Mouse (Mus musculus): ENCODE results near the gene Hmga1. TPM values are rescaled to one million over a fixed set of nuclear protein-coding genes. Genes with fewer than 3 reads are reported as not detected.

Gene Hmga1
- total RNA-seq (2015), result 405 and 414 TPM in 2 replicates
- 220 and 239 TPM in 2 replicates for total RNA-seq (2017)

DNA sequence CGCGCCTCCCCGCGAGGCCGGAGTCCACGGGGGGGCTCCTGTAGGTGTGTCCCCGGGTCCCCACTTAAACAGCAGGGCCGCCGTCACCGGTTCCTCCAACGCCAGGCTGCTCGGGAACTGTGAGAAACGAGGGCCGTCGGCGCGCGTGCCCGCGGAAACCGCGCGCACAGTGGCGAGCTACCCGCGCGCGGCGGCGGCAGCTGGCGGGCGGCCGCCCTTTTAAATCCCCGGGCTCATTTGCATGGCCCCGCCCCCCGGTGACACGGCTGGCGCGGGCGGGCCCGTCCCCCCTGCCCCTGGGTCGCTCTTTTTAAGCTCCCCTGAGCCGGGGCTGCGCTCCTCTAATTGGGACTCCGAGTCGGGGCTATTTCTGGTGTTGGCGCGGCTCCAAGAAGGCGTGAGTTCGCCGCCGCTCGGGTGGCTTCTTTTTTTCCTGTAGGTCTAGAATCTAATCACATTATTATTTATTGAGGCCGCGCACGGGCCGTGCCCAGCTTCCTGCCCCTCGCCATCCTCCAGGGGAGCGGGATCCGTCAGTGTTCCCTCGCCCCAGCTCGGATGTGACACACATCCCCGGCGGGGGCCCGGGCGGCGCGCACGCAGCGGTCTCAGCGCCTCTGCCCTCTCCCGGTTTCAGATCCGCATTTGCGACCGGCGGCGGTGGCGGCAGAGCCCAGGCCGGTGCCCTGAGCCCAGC lies at the start of gene Hmga1:
Gene Hmga1, plus strand, starts transcription at position 183 of the 697 bp plus-strand sequence.
- ATAC-seq (replicated peaks; ENCODE audit: poor library complexity), result peak; percentile 42

DNA sequence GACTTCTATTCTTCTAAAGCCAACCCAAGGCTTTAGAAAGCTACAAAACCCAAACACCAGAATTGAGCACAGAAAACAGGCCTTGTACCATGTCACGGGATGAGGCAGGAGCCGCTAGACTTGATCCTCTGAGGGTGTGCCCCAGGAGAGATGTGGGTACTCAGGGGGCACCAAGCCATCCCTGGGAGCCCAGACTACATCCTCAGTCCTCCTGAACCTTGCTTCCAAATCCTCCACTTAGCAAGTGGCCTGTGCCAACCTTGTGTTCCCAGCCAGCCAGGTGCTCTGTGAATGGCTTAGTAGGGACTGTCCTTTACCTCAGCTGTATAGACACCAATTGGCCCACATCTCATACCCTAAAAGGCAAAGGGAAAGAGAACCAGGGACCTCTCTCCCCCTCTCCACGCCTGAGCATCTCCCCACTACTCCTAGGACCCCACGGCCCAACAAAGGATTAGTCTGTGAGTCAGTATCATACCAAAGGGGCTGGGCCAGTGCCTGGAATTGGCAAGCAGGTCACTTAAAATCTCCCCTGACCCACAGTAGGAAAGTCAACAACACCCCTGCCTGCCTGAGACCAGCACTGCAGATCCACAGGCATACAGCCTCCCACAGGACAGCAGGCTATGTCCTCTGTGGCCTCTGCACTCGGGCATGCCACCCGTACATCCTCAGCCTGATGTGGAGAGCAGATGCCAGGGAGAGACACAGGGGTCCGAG lies 49.3 kb upstream of the Hmga1 start:
- no peak for ATAC-seq (replicated peaks; ENCODE audit: poor library complexity)

DNA sequence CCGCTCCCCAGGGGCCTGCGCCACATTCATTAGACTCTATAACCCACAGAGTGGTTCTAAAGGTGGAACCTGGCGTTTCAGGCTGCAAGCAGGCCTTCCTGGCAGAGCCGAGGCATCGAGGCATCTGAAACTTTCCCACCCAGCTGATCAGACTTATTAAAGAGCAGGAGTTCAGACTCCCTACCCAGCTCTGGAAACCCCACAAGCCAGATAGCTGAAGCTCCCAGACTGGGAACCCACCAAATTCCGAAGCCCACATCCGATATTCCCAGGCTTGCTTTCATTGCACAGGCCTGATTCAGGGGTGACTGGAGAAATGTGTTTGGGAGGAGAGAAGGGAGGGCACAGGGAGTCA lies 48.7 kb upstream of the Hmga1 start:
- ATAC-seq (replicated peaks; ENCODE audit: poor library complexity), result no peak

DNA sequence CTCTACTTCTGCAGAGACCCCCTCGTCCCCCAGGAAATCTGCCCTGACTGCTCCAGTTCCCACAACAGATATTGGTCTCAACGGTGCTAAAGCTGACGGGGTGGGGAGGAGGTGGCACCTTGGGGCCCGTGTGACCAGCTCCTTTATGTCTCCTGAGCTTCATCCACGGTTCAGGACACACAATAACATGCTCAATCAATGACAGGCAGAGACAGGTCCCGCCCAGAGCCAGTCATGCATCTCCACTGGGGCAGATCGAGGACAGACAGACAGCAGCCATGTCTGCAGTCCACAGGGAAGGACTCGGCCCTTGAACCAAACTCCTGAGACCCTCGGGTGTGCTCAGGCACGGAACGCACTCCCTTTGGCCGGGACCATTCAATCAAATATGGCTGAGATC lies 48.3 kb upstream of the Hmga1 start:
- no peak for ATAC-seq (replicated peaks; ENCODE audit: poor library complexity)

DNA sequence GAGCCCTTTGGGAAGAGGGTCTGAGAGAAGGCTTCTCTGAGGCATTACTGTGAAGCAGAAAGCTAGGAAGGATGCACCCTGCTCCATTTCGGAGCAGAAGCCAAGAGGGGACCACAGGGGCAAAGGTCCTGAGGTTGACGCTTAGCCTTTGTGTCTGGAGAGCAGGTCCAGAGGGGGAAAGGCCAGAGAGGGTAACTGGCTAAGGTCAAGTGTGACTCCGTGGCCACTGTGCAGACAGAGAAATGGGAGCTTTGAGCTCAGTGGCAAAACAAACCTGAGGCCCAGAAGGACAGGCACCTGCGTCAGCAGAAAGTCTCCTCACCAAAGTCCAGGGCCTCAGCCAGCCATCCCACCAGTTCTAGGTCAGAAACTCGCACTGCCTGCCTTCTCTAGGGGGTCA lies 47.8 kb upstream of the Hmga1 start:
- ATAC-seq (replicated peaks; ENCODE audit: poor library complexity), result no peak

DNA sequence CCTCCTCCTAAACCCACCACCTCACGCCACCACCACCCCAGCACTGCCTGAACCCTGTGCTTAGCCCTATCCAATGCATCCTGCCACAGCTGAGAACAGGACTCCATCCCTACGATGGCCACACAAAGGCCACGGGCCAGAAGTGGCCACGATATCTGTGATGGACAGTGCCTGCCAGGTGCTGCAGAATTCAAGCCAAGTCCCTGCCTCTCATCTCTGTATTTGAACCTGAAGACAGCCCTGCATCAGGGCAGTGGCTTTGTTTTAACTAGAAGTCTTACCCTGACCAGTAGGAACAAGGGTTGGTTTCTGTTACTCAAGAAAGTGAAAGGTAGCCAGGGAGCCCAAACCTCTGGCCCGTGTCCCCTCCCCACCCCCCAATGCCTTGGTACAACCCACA lies 47.2 kb upstream of the Hmga1 start:
- ATAC-seq (replicated peaks; ENCODE audit: poor library complexity), result no peak

DNA sequence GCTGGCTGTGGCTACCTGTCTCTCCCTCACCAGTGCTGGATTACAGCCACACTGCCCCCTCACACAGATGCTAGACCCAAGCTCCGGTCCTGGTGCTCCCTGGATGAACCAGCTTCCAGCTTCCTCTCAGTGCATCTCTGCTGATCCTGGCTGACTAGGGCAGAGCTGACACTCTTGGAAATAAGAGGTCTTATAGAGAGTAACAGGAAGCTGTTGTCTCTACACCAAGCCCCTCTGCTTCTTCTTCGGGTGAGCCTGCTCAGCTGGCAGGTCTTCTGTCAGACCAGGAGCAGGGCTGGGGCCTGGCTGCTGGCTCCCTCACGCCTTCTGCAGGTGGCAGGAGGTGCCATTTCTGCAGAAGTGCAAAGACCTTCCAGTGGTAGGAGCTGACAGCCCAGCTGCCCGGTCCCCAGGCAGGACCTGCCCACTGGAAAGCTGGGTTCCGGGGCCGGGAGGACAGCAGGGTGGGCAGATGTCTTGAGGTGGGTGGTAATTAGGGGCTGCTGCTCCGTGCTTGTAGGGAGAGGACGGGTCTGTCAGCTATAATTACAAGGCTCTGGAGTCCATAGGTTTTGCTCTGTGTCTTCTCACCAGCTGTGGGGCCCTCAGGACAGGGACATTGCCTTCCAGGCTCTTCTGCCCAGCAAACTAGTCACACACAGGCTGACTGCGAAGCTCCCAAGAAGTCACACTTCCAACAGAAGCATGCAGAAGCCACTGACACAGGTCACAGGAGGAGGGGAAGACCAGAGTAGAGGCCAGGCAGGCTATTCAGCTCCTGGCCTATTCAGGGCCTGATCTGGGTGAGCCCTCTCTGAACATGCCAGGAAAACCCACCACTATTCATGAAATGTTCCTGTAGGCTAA lies 45.8 kb upstream of the Hmga1 start:
- ATAC-seq (replicated peaks; ENCODE audit: poor library complexity), result no peak

DNA sequence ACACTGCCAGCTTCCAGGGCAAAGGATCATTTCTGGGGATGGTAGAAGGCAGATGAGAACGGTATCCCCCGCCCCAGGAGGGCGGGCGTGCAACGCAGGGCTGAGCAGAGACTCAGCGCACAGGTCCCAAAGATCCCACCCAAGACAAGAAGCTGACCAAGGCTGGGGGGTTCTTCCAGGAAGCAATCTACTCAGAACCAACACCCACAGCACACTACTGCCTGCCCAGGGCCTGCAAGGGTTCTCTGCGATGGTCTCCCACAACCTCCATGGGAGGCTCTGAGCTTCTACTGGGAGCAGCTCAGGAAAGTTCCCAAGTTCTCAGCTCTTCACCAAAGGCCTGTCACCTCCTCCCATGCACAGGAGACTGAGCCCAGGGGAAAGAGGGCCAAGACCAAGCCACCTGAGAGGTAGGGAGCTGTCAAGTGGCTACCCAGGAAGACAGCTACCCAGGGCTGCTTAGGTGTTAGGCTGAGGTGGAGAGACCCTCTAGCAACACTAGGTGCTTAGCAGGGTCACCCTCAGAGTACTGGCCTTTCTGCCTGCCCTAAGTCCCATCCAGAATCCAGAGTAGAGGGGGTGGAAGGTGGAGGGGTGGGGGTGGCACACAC lies 45.1 kb upstream of the Hmga1 start:
- ATAC-seq (replicated peaks; ENCODE audit: poor library complexity), result no peak

DNA sequence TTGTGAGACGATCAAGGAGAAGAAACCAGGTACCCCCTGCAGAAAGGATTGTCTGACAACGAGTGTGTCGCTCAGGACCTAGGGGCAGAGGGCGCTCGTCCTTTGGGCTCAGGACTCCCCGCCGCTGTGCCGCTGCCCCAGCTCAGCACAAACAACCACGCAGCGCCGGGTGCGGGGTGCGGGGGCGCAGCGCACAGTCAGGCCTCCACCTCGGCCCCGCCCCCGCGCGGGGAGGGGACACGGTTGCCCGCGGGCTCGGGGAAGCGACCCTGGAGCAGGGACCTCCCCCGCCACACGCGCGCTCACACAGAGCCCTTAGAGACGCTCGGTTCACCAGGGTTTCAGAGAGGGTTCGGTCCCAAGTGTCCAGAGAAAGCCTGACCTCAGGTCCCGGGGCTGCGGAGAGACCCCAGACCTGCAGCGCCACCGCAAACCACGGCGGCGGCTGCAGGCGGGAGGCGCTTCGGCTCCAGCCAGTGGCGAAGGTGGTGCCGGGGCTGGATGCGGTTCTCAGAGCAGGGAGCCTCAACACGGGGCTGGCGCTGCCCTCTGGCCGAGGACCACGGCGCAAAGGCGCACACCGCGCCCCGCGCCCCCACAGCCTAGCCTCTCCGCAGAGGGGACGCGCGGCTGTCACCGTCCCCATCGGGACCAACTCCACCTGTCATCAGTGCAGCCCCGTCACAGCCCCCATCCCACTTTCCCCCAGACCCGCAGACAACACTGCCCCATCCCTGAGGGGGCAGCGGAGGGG lies 44.3 kb upstream of the Hmga1 start:
- ATAC-seq (replicated peaks; ENCODE audit: poor library complexity), result no peak

DNA sequence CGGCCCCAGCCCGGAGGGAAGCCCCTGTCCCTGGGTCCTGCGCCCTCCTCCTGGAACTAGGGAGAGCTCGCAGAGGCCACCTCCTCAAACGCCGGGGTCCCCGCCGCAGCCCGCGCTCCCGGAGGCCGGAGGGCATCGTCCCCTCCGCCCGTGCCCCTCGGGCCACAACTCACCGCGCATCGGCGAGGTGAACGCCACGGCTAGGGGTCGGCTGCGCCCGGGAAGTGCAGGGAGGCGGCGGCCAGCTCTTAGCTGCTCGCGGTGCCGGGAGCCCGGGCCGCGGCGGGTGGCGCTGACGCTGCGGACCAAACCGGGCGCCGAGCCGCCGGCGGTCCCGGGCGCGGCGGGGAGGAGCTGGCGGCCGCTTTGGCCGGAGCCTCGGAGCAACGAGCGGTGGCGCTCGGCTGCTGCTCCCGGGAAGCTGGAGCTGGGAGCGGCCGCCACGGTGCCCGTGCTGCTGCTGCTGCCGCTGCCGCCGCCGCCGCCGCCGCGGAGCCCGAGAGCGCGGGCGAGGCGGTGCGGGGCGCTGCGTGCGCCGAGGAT lies 43.6 kb upstream of the Hmga1 start:
- no peak for ATAC-seq (replicated peaks; ENCODE audit: poor library complexity)

DNA sequence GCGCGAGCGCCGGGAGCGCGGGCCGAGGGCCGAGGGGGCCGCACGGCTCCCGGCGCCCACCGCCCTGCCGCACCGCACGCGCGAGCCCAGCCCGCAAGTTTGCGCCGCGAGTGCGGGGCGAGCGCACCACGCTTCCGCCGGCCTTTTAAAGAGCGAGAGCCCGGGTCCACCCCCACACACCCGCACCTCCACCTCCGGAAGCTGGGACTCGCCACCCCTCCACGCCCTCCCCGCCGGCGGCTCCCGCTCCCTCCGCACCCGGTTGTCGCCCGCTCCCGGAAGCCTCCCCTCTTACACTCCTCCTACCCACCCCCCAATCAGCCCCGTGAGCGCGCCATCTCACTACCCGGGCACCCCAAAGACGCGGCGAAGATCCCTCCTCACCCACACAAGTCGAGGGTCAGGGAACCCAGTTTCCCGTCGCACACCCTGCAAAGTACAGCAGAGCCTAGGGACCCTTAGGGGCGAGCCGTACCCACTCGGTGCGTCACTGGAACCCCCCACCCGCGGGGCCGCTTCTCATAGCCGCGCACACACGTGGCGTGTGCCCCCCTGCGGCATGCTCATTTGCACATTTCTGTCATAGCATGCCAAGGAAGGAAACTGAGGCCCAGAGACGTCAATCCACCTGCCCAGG lies 42.9 kb upstream of the Hmga1 start:
- ATAC-seq (replicated peaks; ENCODE audit: poor library complexity), result peak; percentile 20

DNA sequence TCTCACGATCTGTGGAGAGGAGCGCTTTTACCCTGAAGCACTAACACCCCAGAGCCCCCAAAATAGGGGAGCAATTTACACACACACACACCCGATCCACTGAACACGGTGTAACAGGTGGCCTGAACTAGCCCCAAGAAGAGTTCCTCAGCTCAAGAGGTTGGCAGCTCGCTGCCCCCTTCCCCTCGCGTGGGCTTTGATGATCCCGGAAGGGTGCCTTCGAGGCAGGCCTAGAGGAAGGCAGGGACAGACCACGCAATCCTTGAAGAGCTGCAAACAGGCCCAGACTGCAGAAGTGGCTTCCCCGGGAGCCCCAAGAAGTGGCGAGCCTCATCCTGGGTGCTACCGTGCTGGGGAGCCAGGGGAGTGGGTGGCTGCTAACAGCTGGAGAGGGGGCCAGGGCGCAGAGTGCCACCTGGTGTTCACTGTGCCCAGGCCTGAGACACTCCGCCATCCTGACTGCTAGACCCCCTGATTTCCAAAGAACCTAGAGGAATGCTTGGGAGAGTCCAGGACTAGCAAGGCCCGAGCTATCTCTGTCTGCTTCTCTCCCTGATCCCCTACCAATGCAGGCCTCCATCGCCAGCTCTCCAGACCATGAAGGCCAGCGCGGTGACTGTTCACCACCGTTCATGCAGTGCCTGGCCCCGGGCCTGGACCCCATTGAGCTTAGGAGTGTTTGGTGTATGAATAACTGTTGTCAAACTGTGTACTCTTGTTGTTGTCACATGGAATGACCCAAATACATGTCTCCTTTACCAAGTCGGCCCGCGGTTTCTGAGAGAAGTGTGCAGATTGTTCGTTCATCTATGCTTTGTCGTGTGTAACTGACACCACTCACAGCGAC lies 42.2 kb upstream of the Hmga1 start:
- no peak; the same call in 1 of the 2 replicates for ATAC-seq (replicated peaks; ENCODE audit: poor library complexity)

DNA sequence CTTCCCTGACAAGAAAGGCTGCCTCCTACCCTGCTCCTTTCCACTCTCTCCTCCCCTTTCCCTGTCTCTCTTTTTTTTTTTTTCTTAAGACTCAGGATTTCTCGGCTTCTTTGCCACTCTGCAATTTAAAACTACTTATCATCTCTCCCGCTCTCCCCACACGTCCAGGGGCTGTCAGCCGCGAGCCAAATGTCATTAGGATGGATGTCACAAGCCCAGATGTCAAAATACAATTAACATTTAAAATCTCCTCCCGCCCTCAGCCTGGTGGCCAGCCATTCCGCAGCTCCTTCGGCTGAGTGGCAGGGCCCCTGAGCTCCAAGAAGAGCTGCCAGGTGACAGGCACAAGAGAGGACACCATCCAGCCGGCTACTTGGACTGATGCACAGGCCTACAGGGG lies 38.0 kb upstream of the Hmga1 start:
- ATAC-seq (replicated peaks; ENCODE audit: poor library complexity), result no peak

DNA sequence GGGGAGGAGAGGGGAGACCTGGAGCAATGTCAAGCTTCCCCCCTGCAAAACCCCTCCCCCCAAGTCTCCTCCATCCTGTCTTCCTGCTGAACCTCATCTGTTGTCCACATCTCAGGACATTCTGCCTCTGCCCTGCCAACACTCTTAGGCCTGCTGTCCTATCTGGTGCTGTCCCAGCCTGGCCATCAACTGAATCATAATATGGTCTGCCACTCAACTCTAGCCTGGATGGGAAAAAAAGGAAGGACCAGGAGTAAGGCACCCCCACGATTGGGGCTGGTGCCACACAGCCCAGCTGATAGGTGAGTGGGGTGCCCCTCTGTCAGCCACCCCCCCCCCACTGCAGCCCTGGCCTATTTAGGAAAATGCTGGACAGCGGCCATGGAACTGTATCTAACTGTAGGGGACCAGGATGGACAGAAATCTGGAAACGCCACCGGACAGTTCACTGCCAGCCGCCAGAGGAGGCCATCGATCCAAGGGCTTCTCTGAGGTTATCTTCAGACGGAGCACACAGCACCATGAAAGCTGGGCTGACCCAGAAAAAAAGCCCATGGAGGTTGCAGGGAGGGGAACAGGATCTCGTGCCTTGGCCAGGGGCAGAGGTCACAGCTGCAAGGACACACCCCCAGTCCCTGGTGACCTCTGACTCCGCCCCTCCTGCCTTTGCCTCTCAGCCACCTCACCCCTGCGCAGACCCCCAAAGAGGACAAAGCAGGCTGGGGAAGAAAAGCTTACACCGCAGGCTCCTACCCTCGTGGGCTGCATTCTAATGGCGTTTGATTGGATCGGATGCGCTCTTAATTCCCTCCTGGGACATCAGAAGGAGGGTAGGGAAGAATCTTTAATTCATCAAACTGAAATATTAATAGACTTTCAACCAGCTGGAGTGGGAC lies 37.3 kb upstream of the Hmga1 start:
- no peak for ATAC-seq (replicated peaks; ENCODE audit: poor library complexity)

DNA sequence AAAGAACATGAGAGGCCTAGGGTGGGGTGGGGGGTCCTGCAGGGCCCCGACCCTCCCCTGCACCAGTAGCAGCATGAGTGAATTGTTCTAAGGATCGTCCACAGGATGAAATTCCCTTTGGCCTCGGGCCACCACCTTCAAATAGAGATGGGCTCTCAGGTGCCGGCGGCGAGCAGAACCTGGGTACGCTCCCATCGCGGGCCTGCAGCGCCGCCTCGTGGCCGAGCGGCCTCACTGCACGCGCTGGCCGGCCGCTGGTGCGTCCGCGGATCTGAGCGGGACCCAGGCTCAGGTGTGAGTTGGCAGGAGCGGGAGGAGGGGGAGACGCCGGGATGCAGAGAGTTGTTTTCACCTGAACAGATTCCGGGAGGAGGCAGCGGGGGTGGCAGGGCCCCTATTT lies 35.7 kb upstream of the Hmga1 start:
- ATAC-seq (replicated peaks; ENCODE audit: poor library complexity), result peak; percentile 83

DNA sequence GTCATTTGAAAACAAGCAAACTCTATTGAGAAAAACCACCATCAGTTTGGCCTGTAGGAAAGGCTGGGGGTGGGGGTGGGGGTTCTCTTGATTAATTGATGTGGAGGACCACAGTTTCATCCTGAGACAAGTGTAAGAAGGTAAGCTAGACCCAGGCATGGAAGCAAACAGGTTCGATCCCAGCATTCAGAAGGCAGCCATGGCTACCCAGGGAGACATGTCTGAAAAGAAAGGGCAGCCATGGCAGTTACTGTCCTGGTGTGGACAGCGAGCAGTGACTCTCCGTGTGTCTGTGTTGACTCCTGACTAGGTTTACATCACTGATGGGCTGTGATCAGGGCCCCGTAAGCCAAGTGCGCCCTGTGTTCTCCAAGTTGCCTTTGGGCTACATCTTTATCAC lies 35.0 kb upstream of the Hmga1 start, which contains the start of gene Grm4:
Gene Grm4, minus strand, starts transcription at position 101 of the 400 bp plus-strand sequence.
- ATAC-seq (replicated peaks; ENCODE audit: poor library complexity), result no peak

DNA sequence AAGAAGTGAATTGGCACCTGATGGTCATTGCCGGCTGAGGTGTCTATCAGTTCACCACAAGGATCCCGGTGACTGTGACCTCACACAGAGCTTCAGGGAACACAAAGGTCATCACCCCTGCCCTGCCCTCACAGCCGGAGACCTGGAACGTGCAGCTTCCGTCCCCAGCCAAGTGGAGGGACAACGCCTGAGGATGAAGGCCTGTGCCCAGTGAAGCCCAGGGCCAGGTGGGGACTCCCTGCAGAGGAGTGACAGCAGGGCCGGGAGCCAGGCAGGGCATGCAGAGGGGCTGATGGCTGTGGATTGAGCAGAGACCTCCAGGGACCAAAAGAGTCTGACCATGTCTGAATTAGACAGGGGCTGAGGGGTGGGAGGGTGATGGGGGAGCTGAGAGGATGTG lies 33.2 kb upstream of the Hmga1 start:
- ATAC-seq (replicated peaks; ENCODE audit: poor library complexity), result no peak

DNA sequence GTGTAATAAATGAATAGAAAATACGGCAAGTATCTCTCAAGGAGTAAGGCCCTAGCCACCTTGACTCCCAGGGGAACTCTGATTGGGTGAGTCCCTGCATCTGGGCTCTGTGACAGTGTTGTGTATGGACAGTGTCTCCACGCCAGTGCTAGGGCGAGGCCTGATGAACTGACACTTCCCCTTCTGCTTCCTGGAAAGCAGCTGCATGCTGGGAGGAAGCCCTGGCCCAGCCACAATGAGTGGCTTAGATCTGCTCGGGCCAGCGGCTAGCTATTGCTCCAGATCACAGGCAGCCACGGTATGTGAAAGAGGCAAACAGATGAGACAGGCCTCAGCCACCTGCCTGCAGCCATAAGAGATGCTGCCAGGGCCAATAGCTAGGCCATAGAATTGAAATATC lies 29.1 kb upstream of the Hmga1 start:
- peak; percentile 88 for ATAC-seq (replicated peaks; ENCODE audit: poor library complexity)

Data from megakaryocyte progenitor cell, adult 5-6 weeks (primary cell).